Mouse (Mus musculus) hindbrain, embryonic 15.5 days (tissue): ENCODE results near the gene Thumpd2. TPM values are rescaled to one million over a fixed set of nuclear protein-coding genes. Genes with fewer than 3 reads are reported as not detected.

Experiments used
- ATAC-seq: fragments of 200-750 bp; cut with Nextera tagmentation; 2 replicates; pipeline ENCODE4 v1.8.0; 2017; ENCODE audit warnings: low read depth, moderate number of reproducible peaks, moderate TSS enrichment; ENCODE audit not compliant: low FRiP score
- H3K27ac ChIP-seq: fragments of 300-500 bp; sonication (generic); replicated peaks from 2 replicates; pipeline ENCODE4 v1.5.1; 2015; ENCODE audit warnings: mild to moderate bottlenecking, inconsistent platforms
- H3K27me3 ChIP-seq: fragments of 300-500 bp; sonication (generic); 2 replicates; pipeline ENCODE4 v1.6.1; 2015; ENCODE audit warnings: control low read depth, inconsistent platforms
- H3K36me3 ChIP-seq: fragments of 300-500 bp; sonication (generic); 2 replicates; pipeline ENCODE4 v1.6.1; 2015; ENCODE audit warnings: control low read depth, inconsistent platforms
- H3K4me1 ChIP-seq: fragments of 300-500 bp; sonication (generic); replicated peaks from 2 replicates; pipeline ENCODE4 v1.6.1; 2015; ENCODE audit warnings: control low read depth, inconsistent platforms
- H3K4me2 ChIP-seq: fragments of 300-500 bp; sonication (generic); 2 replicates; pipeline ENCODE4 v1.6.1; 2015; ENCODE audit warnings: moderate library complexity, mild to moderate bottlenecking, inconsistent platforms
- H3K4me3 ChIP-seq: fragments of 300-500 bp; sonication (generic); 2 replicates; pipeline ENCODE4 v1.5.1; 2015; ENCODE audit warnings: mild to moderate bottlenecking, inconsistent platforms
- H3K9ac ChIP-seq: fragments of 300-500 bp; sonication (generic); 2 replicates; pipeline ENCODE4 v1.6.1; 2015; ENCODE audit warnings: inconsistent platforms
- H3K9me3 ChIP-seq: fragments of 300-500 bp; sonication (generic); 2 replicates; pipeline ENCODE4 v1.6.1; 2016; ENCODE audit warnings: control low read depth, inconsistent platforms
- WGBS: fragments of 180-500 bp; shearing (Covaris S2); methylation state at CpG from one replicate; pipeline ENCODE4 v1.1.7; 2015; 5-methylcytosine and 5-hydroxymethylcytosine counted together
- polyA plus RNA-seq: library from polyadenylated mRNA; unstranded; fragments of >200 nt; fragmentation: Nextera tagmentation; extraction: Ambion mirVana; gene quantifications from 2 replicates; pipeline ENCODE4 v1.2.1, GENCODE M21; 2015

The Thumpd2 gene
- polyA plus RNA-seq, 1 experiment from 2014 or later: 7.5 TPM

GRCm38 (mm10) chr17:81027331-81027730 is 37.6 kb downstream of the Thumpd2 start:
- Histone ChIP-seq H3K27me3 (no peaks in the 10 kb centered on the region), H3K9ac (no peak overlapping the region), H3K4me1 (no peaks in the 10 kb centered on the region), H3K9me3 (no peaks in the 10 kb centered on the region), H3K36me3 (peaks cover 4% of the 10 kb centered on the region), H3K4me2 (no peak overlapping the region), H3K27ac (no peak overlapping the region), H3K4me3 (no peak overlapping the region)
- 84% methylated on average over 6 of the region's 6 CpGs for WGBS
- ATAC-seq: no peak

DNA sequence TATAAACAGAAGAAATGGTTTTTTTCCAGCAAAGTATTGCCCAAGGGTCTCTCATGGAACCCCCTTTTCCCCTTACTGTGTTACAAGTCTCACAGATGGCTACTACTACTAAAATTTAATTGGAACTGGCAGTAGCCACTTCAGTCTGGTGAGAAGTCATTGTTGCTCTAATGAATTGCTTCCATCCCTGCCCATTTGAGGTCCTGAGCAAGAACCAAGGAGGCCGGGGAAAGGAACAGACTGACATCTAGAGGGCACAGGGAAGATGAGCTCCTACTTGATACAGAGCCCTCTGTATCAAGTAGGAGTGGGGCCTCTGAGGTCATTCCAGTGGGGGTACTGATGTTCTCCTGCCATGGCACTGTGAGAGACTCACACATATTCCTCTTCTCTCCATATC is 47.8 kb downstream of the Thumpd2 start:
- no peaks in the 10 kb centered on the region for H3K27me3 ChIP-seq
- no peak overlapping the region for H3K4me2 ChIP-seq
- no peaks in the 10 kb centered on the region for H3K9me3 ChIP-seq
- no peak overlapping the region for H3K27ac ChIP-seq
- H3K4me1 ChIP-seq: no peaks in the 10 kb centered on the region
- no peak overlapping the region for H3K4me3 ChIP-seq
- no peaks in the 10 kb centered on the region for H3K36me3 ChIP-seq
- whole genome bisulfite sequencing: 35% methylated on average over 1 of the region's 1 CpGs
- peak; percentile 23; the same call in 1 of the 2 replicates for ATAC-seq
- H3K9ac ChIP-seq: no peak overlapping the region

DNA sequence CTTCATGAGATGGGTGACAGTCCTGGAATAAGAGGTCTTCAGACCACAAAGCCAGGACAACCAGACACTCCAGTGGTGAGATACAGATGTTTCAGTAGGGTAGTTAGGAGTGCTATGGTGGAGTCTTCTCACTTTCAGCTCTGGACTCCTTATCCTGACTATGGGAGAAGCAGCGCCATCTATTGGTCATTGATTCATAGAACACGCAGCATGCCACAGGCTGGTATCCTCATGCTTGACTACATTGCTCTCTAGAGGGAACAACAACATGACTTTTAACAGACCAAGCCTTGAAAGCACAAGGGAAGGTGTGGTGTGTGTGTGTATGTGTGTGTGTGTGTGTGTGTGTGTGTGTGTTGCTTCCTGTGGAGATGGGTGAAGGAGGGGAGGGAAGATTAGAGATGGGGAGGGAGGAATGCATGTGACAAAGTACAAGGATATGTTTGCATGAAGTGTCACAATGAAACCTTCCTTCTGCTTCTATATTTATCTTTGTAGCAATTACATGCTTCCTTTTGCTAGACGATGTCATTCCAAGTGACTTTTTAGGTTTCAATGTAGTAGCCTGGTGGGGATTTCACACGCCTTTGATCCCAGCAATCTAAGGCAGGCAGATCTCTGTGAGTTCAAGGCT is 49.0 kb downstream of the Thumpd2 start:
- ATAC-seq: peak; percentile 40; the same call in 1 of the 2 replicates
- no peaks in the 10 kb centered on the region for H3K27me3 ChIP-seq
- WGBS: 56% methylated on average over 4 of the region's 4 CpGs
- H3K36me3 ChIP-seq: no peaks in the 10 kb centered on the region
- H3K9me3 ChIP-seq: no peaks in the 10 kb centered on the region
- H3K4me3 ChIP-seq: no peak overlapping the region
- peaks cover 6% of the 10 kb centered on the region; the same call in 1 of the 2 replicates for H3K4me1 ChIP-seq
- H3K27ac ChIP-seq: no peak overlapping the region
- no peak overlapping the region for H3K4me2 ChIP-seq
- H3K9ac ChIP-seq: no peak overlapping the region

DNA sequence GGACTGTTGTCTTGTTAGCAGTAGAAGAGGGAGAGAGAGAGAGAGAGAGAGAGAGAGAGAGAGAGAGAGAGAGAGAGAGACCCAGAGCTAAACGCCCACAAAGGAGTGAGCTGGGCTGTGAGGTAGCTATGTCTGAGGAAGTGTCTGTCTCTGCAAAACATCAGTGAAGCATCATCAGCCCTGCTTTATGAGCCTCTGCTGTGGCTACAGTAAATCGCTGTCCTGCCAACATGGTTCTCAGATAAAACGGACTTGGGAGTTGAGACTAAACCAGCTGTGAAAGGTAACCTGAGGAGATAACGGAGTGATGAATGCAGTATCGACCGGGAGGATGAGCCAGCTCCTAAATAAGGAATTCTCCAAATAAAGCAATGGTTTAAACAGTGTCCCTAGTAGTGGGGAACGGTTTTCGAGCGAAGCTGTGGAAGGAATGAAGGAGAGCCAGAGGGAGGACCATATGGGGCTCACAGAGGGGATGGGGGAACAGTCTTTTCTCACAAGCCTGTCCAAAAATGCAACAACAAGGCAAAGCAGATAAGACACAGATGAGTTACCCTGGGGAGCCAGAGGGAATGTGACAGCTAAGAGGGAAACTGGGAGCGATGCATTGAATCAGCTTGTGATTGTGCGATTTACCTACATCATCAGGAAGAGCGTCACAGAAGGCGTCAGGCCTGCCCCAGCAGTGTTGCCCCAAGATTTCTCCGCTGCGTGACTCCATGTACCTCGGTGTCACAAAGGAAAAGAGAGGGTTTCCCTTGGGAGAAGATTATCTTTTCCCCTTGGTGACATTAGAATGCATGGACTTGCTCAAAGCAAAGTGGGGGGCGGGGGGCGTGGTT is 53.8 kb downstream of the Thumpd2 start:
- ATAC-seq: no peak
- Histone ChIP-seq H3K4me2 (no peak overlapping the region), H3K9ac (no peak overlapping the region), H3K4me1 (peaks cover 20% of the 10 kb centered on the region), H3K36me3 (no peaks in the 10 kb centered on the region), H3K4me3 (no peak overlapping the region), H3K9me3 (no peaks in the 10 kb centered on the region), H3K27me3 (no peaks in the 10 kb centered on the region), H3K27ac (peak overlapping the region; percentile 56)
- WGBS: 66% methylated on average over 18 of the region's 18 CpGs

DNA sequence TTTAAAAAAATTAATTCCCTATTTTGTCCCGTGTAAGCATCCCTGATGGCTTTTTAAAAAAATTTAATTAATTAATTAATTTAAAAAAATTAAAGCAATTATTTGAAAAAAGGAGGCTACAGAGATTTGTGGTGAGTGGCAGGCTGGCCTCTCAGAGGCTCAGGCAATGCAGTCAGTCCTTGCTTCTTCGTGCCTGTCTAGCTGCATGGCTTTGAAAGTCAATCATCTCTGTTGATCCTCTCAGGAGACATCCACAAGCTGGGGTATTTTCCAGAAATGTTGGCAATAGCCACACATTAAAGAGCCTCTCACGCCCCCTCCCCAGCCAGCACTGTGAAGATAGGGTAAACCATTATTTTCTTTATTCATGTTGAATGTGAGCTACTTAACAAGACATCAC is 54.7 kb downstream of the Thumpd2 start:
- Histone ChIP-seq H3K9ac (no peak overlapping the region), H3K4me1 (peaks cover 26% of the 10 kb centered on the region)
- 51% methylated on average over 3 of the region's 3 CpGs for WGBS

GRCm38 (mm10) chr17:81009112-81009511 is 55.8 kb downstream of the Thumpd2 start:
- Histone ChIP-seq H3K4me2 (no peak overlapping the region), H3K4me1 (peaks cover 27% of the 10 kb centered on the region), H3K27ac (no peak overlapping the region), H3K9ac (no peak overlapping the region), H3K4me3 (no peak overlapping the region), H3K27me3 (no peaks in the 10 kb centered on the region), H3K36me3 (no peaks in the 10 kb centered on the region), H3K9me3 (no peaks in the 10 kb centered on the region)
- no peak for ATAC-seq
- 86% methylated on average over 10 of the region's 10 CpGs for WGBS

More for the DNA sequence above, 54.7 kb downstream of the Thumpd2 start:
- Histone ChIP-seq H3K27ac (no peak overlapping the region), H3K4me3 (no peak overlapping the region), H3K27me3 (no peaks in the 10 kb centered on the region), H3K36me3 (no peaks in the 10 kb centered on the region), H3K4me2 (no peak overlapping the region), H3K9me3 (no peaks in the 10 kb centered on the region)
- 0 out of 2 replicates have a peak, but pooled peaks have one; percentile 27 for ATAC-seq

DNA sequence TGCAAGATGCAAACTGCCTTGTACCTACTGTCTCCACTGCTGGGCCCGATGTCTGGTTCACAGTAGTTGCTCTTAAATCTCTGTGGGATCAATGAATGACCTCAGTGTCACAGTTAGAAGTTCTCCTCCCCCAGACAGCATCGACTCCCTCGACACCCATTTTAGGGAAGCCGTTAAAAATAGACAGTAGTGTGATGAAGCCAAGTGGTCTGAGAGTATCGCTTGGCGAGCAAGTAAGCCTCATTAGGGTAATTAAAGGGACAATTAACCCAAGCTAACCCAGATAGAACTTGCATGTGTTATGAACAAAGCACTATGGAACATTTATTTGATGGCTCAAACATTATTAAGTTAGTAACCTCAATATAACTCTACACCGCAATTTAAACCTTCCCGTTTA is 59.6 kb downstream of the Thumpd2 start:
- Histone ChIP-seq H3K27me3 (no peaks in the 10 kb centered on the region), H3K27ac (no peak overlapping the region), H3K4me1 (peaks cover 18% of the 10 kb centered on the region), H3K4me3 (no peak overlapping the region), H3K4me2 (no peak overlapping the region), H3K9ac (no peak overlapping the region), H3K9me3 (no peaks in the 10 kb centered on the region), H3K36me3 (no peaks in the 10 kb centered on the region)
- WGBS: 52% methylated on average over 8 of the region's 8 CpGs
- ATAC-seq: no peak

DNA sequence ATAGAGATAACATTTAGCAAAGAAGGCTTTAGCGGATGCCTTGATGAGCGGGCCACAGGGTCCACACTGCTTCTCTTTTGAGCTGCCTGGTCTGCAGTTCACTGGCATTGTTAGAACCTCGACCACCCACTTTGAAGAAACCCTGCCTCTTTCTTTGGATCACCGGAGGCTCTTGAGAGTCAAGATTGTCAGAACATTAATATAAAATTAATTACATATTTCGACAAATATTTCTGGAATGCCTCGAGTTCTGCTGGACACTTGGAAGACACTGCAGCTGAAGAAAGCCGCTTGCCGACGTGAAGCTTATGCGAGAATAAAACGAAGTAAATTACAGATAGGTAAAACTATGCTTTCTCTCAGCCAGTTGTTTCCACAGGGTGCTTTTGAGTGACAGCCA is 60.4 kb downstream of the Thumpd2 start:
- Histone ChIP-seq H3K27me3 (no peaks in the 10 kb centered on the region), H3K9ac (no peak overlapping the region), H3K27ac (no peak overlapping the region), H3K4me3 (no peak overlapping the region), H3K4me2 (no peak overlapping the region), H3K36me3 (no peaks in the 10 kb centered on the region), H3K9me3 (no peaks in the 10 kb centered on the region), H3K4me1 (peaks cover 10% of the 10 kb centered on the region)
- WGBS: 80% methylated on average over 11 of the region's 11 CpGs
- ATAC-seq: no peak

DNA sequence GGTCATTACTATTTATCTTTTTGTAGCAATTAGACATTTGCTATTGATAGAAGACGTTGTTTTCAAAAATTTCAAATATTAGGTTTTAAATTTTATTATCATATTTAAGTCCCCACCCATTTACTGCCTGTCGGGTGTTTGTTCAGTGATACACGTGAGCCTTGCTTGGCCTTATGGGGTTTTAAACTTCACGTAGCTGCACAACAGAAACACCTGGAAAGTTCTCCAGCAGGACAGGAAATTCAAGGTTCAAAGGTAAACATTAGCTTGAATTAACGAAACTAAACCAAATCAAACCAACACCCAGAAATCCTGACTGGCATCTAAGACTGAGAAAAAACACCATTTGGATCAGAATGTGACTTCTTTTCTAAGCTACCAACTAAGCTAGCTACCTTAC is 62.8 kb downstream of the Thumpd2 start:
- H3K36me3 ChIP-seq: no peaks in the 10 kb centered on the region
- WGBS: 90% methylated on average over 5 of the region's 5 CpGs
- H3K27me3 ChIP-seq: no peaks in the 10 kb centered on the region
- no peak overlapping the region for H3K9ac ChIP-seq
- no peak overlapping the region for H3K4me3 ChIP-seq
- H3K4me1 ChIP-seq: peaks cover 7% of the 10 kb centered on the region; the same call in 1 of the 2 replicates
- no peaks in the 10 kb centered on the region for H3K9me3 ChIP-seq
- no peak overlapping the region for H3K4me2 ChIP-seq
- ATAC-seq: no peak
- no peak overlapping the region for H3K27ac ChIP-seq

GRCm38 (mm10) chr17:81001647-81002046 is 63.2 kb downstream of the Thumpd2 start:
- no peak for ATAC-seq
- H3K36me3 ChIP-seq: no peaks in the 10 kb centered on the region
- H3K9ac ChIP-seq: no peak overlapping the region
- H3K4me2 ChIP-seq: no peak overlapping the region
- H3K27ac ChIP-seq: no peak overlapping the region
- peaks cover 7% of the 10 kb centered on the region; the same call in 1 of the 2 replicates for H3K4me1 ChIP-seq
- no peaks in the 10 kb centered on the region for H3K9me3 ChIP-seq
- H3K27me3 ChIP-seq: no peaks in the 10 kb centered on the region
- 62% methylated on average over 4 of the region's 4 CpGs for whole genome bisulfite sequencing
- H3K4me3 ChIP-seq: no peak overlapping the region

DNA sequence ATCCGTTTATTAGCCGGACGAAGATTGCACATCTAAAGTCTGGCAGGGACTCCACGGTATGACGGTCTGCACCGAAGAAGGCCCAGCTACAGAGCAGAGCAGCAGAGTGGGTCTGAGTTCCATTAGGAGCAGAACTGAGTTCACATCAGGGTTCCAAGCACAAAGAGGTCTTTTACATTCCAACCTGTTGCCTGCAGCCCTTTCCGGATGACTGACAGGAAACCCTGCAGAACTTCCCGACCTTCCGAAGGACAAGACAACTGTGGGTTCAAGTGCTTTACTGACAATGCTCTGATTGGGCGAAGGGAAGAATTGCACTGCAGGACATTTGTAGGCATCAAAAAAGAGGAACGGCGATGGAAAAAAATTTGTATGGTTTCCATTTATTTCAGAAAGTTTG is 63.9 kb downstream of the Thumpd2 start:
- 57% methylated on average over 12 of the region's 12 CpGs for WGBS
- Histone ChIP-seq H3K9me3 (no peaks in the 10 kb centered on the region), H3K36me3 (0 out of 2 replicates have a peak, but pooled peaks cover 2% of the 10 kb centered on the region), H3K4me1 (peaks cover 7% of the 10 kb centered on the region; the same call in 1 of the 2 replicates), H3K4me2 (no peak overlapping the region), H3K4me3 (no peak overlapping the region), H3K27ac (no peak overlapping the region), H3K27me3 (no peaks in the 10 kb centered on the region), H3K9ac (no peak overlapping the region)
- ATAC-seq: no peak

GRCm38 (mm10) chr17:80998958-80999357 is 65.9 kb downstream of the Thumpd2 start:
- no peaks in the 10 kb centered on the region for H3K27me3 ChIP-seq
- H3K36me3 ChIP-seq: 0 out of 2 replicates have a peak, but pooled peaks cover 2% of the 10 kb centered on the region
- H3K27ac ChIP-seq: no peak overlapping the region
- H3K4me2 ChIP-seq: no peak overlapping the region
- peaks cover 1% of the 10 kb centered on the region; the same call in 1 of the 2 replicates for H3K4me1 ChIP-seq
- H3K4me3 ChIP-seq: no peak overlapping the region
- no peak for ATAC-seq
- H3K9ac ChIP-seq: no peak overlapping the region
- WGBS: 45% methylated on average over 6 of the region's 6 CpGs
- H3K9me3 ChIP-seq: no peaks in the 10 kb centered on the region
